Mouse (Mus musculus): ENCODE data around the gene 9430097D07Rik. TPM values are rescaled to one million over a fixed set of nuclear protein-coding genes. Genes with fewer than 3 reads are reported as not detected.

9430097D07Rik gene
- polyA plus RNA-seq, 1 experiment from 2014 or later: 0.08 TPM

GRCm38 (mm10) chr2:32568149-32568548 is 7.3 kb downstream of the 9430097D07Rik start:
- H3K27me3 ChIP-seq: no peaks in the 10 kb centered on the region
- ATAC-seq (no peak), DNase-seq (ENCODE audit: low read depth, low spot score) (no peak)
- no peak for TF ChIP-seq CTCF (IDR thresholded peaks at IDR 0.05)
- in situ Hi-C loops (cut with MboI; ENCODE audit: low pct_unique_long_range_greater_than_20kb): no loop called here
- ChIA-PET POLR2A (interaction anchor here (1.5 kb wide), 1 partner anchor 79 kb away, joined by 3 read pairs; no protein-coding TSS in a partner anchor), CTCF (interaction anchor here (1.2 to 8.3 kb wide), 3 partner anchors 80 to 163 kb away, joined by 3 to 73 read pairs (median 7); no protein-coding TSS in a partner anchor)

GRCm38 (mm10) chr2:32566536-32567063 is 8.9 kb downstream of the 9430097D07Rik start:
- ChIA-PET POLR2A (interaction anchor here (1.2 kb wide), 1 partner anchor 24 kb away, joined by 3 read pairs; no protein-coding TSS in a partner anchor), CTCF (interaction anchor here (0.6 to 8.3 kb wide), 8 partner anchors 8 to 162 kb away, joined by 3 to 73 read pairs (median 4); no protein-coding TSS in a partner anchor)
- DNase-seq (ENCODE audit: low read depth, low spot score): no peak
- no peaks in the 10 kb centered on the region for H3K27me3 ChIP-seq
- in situ Hi-C loops (cut with MboI; ENCODE audit: low pct_unique_long_range_greater_than_20kb): no loop called here
- ATAC-seq: no peak
- no peak for TF ChIP-seq CTCF (IDR thresholded peaks at IDR 0.05)

- no peak for DNase-seq (ENCODE audit: low read depth, low spot score)
- POLR2A ChIA-PET: no interaction called here
- CTCF ChIA-PET: interaction anchor here (2.2 kb wide), 1 partner anchor 73 kb away, joined by 8 read pairs; no protein-coding TSS in a partner anchor
- no peak for ATAC-seq
- no peak for TF ChIP-seq CTCF (IDR thresholded peaks at IDR 0.05)
- no peaks in the 10 kb centered on the region for H3K27me3 ChIP-seq
- in situ Hi-C loops (cut with MboI; ENCODE audit: low pct_unique_long_range_greater_than_20kb): no loop called here
These were observed 15.9 kb downstream of the 9430097D07Rik start for GRCm38 (mm10) chr2:32559570-32559969.

- no peak for TF ChIP-seq CTCF (IDR thresholded peaks at IDR 0.05)
- DNase-seq (ENCODE audit: low read depth, low spot score) (no peak), ATAC-seq (no peak)
- CTCF ChIA-PET: interaction anchor here (1.5 to 1.6 kb wide), 2 partner anchors 9 to 19 kb away, joined by 3 read pairs; partner anchors contain the start of genes 9430097D07Rik and Pip5kl1
- in situ Hi-C loops (cut with MboI; ENCODE audit: low pct_unique_long_range_greater_than_20kb): no loop called here
- H3K27me3 ChIP-seq: no peaks in the 10 kb centered on the region
- POLR2A ChIA-PET: no interaction called here
These were observed 19.5 kb downstream of the 9430097D07Rik start for GRCm38 (mm10) chr2:32556019-32556418.

- DNase-seq (ENCODE audit: low read depth, low spot score) (no peak), ATAC-seq (no peak)
- in situ Hi-C loops (cut with MboI; ENCODE audit: low pct_unique_long_range_greater_than_20kb): no loop called here
- ChIA-PET POLR2A (no interaction called here), CTCF (interaction anchor here (1.0 to 1.6 kb wide), 2 partner anchors 9 to 13 kb away, joined by 3 read pairs; no protein-coding TSS in a partner anchor)
- TF ChIP-seq CTCF (IDR thresholded peaks at IDR 0.05): no peak
- no peaks in the 10 kb centered on the region for H3K27me3 ChIP-seq
These were observed 20.0 kb downstream of the 9430097D07Rik start for GRCm38 (mm10) chr2:32555484-32555883.

- ATAC-seq: no peak
- ChIA-PET POLR2A (no interaction called here), CTCF (interaction anchor here (1.1 kb wide), 1 partner anchor 65 kb away, joined by 3 read pairs; no protein-coding TSS in a partner anchor)
- no peak for DNase-seq (ENCODE audit: low read depth, low spot score)
- TF ChIP-seq CTCF (IDR thresholded peaks at IDR 0.05): no peak
- H3K27me3 ChIP-seq: no peaks in the 10 kb centered on the region
- in situ Hi-C loops (cut with MboI; ENCODE audit: low pct_unique_long_range_greater_than_20kb): no loop called here
These were observed 21.8 kb downstream of the 9430097D07Rik start for GRCm38 (mm10) chr2:32553592-32554148.

GRCm38 (mm10) chr2:32551236-32551635 is 24.2 kb downstream of the 9430097D07Rik start:
- DNase-seq (ENCODE audit: low read depth, low spot score) (no peak), ATAC-seq (no peak)
- ChIA-PET POLR2A (no interaction called here), CTCF (interaction anchor here (1.3 to 1.5 kb wide), 2 partner anchors 11 to 63 kb away, joined by 3 to 4 read pairs; no protein-coding TSS in a partner anchor)
- H3K27me3 ChIP-seq: no peaks in the 10 kb centered on the region
- in situ Hi-C loops (cut with MboI; ENCODE audit: low pct_unique_long_range_greater_than_20kb): no loop called here
- no peak for TF ChIP-seq CTCF (IDR thresholded peaks at IDR 0.05)

- no peak for DNase-seq (ENCODE audit: low read depth, low spot score)
- POLR2A ChIA-PET: no interaction called here
- no peak for ATAC-seq
- CTCF ChIA-PET: no interaction called here
- in situ Hi-C loops (cut with MboI; ENCODE audit: low pct_unique_long_range_greater_than_20kb): no loop called here
- TF ChIP-seq CTCF (IDR thresholded peaks at IDR 0.05): no peak
- no peaks in the 10 kb centered on the region for H3K27me3 ChIP-seq
These were observed 25.7 kb downstream of the 9430097D07Rik start for GRCm38 (mm10) chr2:32549764-32550163.

GRCm38 (mm10) chr2:32549171-32549570 is 26.3 kb downstream of the 9430097D07Rik start:
- no peaks in the 10 kb centered on the region for H3K27me3 ChIP-seq
- ATAC-seq (no peak), DNase-seq (ENCODE audit: low read depth, low spot score) (no peak)
- ChIA-PET POLR2A (no interaction called here), CTCF (no interaction called here)
- in situ Hi-C loops (cut with MboI; ENCODE audit: low pct_unique_long_range_greater_than_20kb): no loop called here
- TF ChIP-seq CTCF (IDR thresholded peaks at IDR 0.05): no peak

- in situ Hi-C loops (cut with MboI; ENCODE audit: low pct_unique_long_range_greater_than_20kb): no loop called here
- no peaks in the 10 kb centered on the region for H3K27me3 ChIP-seq
- POLR2A ChIA-PET: no interaction called here
- TF ChIP-seq CTCF (IDR thresholded peaks at IDR 0.05): no peak
- CTCF ChIA-PET: interaction anchor here (1.0 kb wide), 1 partner anchor 61 kb away, joined by 3 read pairs; no protein-coding TSS in a partner anchor
- DNase-seq (ENCODE audit: low read depth, low spot score) (no peak), ATAC-seq (peak; percentile 31)
These were observed 27.3 kb downstream of the 9430097D07Rik start for GRCm38 (mm10) chr2:32547964-32548739.

Measured in Patski (cell line).